Mouse (Mus musculus): ENCODE measurements around the gene Olfr692. TPM values are rescaled to one million over a fixed set of nuclear protein-coding genes. Genes with fewer than 3 reads are reported as not detected.

Olfr692 gene
- total RNA-seq (2023), result not detected in 4 replicates

GRCm38 (mm10) chr7:105367930-105368329 lies at the start of gene Olfr692:
TSS of gene Olfr692 (plus strand) at chr7:105368230.

GRCm38 (mm10) chr7:105334004-105334403 lies 34.0 kb upstream of the Olfr692 start, which contains the start of gene Olfr690:
TSS of gene Olfr690 (minus strand) at chr7:105334104.

GRCm38 (mm10) chr7:105342170-105342569 lies 25.9 kb upstream of the Olfr692 start, which contains the start of gene Olfr691:
TSS of gene Olfr691 (minus strand) at chr7:105342270.

GRCm38 (mm10) chr7:105374866-105375265 lies 6.8 kb downstream of the Olfr692 start, which contains the start of gene Gm5901:
TSS of gene Gm5901 (plus strand) at chr7:105375038.

GRCm38 (mm10) chr7:105399935-105400624 lies 32.0 kb downstream of the Olfr692 start, which contains the start of gene Fam160a2:
TSS of gene Fam160a2 (minus strand) at chr7:105400054.

GRCm38 (mm10) chr7:105404268-105404667 lies 36.2 kb downstream of the Olfr692 start, which contains the start of gene Cnga4:
TSS of gene Cnga4 (plus strand) at chr7:105404568.

Other genes with a start within 250 kb of the Olfr692 start
- not detected in 4 replicates for gene Olfr683, start 221.2 kb upstream of the Olfr692 start, total RNA-seq (2023)
- gene Olfr684, start 204.6 kb upstream of the Olfr692 start, total RNA-seq (2023), result not detected in 4 replicates
- not detected in 4 replicates for gene Olfr685, start 182.2 kb upstream of the Olfr692 start, total RNA-seq (2023)
- not detected in 4 replicates for gene Olfr686, start 160.7 kb upstream of the Olfr692 start, total RNA-seq (2023)
- not detected in 4 replicates for gene Olfr688, start 80.1 kb upstream of the Olfr692 start, total RNA-seq (2023)
- gene Olfr689, start 57.1 kb upstream of the Olfr692 start, total RNA-seq (2023), result not detected in 4 replicates
- gene Olfr690, start 34.1 kb upstream of the Olfr692 start, total RNA-seq (2023), result not detected in 4 replicates
- gene Olfr691, start 26.0 kb upstream of the Olfr692 start, total RNA-seq (2023), result not detected in 4 replicates
- gene Gm5901, start 6.8 kb downstream of the Olfr692 start, total RNA-seq (2023), result not detected in 4 replicates
- 41.6 to 49.6 TPM (median 42.6 TPM) in 4 replicates for gene Fam160a2, start 31.8 kb downstream of the Olfr692 start, total RNA-seq (2023)
- not detected in 4 replicates for gene Cnga4, start 36.3 kb downstream of the Olfr692 start, total RNA-seq (2023)
- gene Cckbr, start 57.5 kb downstream of the Olfr692 start, total RNA-seq (2023), result not detected in 4 replicates
- not detected in 4 replicates for gene Cavin3, start 114.1 kb downstream of the Olfr692 start, total RNA-seq (2023)
- 20.3 to 24.9 TPM (median 21.6 TPM) in 4 replicates for gene Smpd1, start 186.1 kb downstream of the Olfr692 start, total RNA-seq (2023)
- gene Apbb1, start 213.4 kb downstream of the Olfr692 start, total RNA-seq (2023), result 3.0 to 6.0 TPM (median 4.4 TPM) in 4 replicates
- gene Hpx, start 231.9 kb downstream of the Olfr692 start, total RNA-seq (2023), result 0.39 TPM in 2 of 4 replicates, not detected in the others